Mouse (Mus musculus) heart, postnatal 36 days (tissue): ENCODE data around the gene Cpvl. TPM values are rescaled to one million over a fixed set of nuclear protein-coding genes. Genes with fewer than 3 reads are reported as not detected.

Source experiments
- DNase-seq, 2 experiments: peaks; one replicate each; pipeline ENCODE4 v3.0.0; 2021 to 2022
- intact Hi-C: fragments of 180-260 bp; cut with DNase I; formaldehyde crosslinking; loops from one replicate; pipeline ENCODE4 v1.15.1; 2025
- total RNA-seq, 2 experiments: library from RNA; stranded (reverse); gene quantifications; 2 replicates each; pipeline ENCODE4 v1.2.3; 2021

The Cpvl gene
- not detected for total RNA-seq

DNA sequence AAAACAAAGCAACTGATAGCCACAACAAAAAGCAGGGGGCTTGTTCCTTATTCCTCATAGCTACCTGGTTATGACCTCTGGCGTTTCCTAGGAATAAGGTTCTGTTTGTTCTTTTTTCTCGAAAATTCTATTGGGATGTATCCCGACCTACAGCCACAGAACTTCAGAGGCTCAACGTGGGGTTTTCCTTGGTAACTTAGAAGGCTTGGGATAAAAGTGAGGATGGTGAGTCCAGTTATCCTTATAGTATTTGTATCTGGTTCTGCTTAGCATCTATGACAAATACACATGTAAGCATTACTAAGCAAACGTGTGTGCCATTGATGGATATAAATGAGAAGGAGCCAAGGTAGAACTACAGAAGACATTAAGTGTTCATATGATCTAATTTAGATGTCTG lies at the start of gene Cpvl:
Cpvl (minus strand) TSS at position 101 of the 400 bp plus-strand sequence.
- DNase-seq, result no peak
- intact Hi-C loops, result no loop called here

DNA sequence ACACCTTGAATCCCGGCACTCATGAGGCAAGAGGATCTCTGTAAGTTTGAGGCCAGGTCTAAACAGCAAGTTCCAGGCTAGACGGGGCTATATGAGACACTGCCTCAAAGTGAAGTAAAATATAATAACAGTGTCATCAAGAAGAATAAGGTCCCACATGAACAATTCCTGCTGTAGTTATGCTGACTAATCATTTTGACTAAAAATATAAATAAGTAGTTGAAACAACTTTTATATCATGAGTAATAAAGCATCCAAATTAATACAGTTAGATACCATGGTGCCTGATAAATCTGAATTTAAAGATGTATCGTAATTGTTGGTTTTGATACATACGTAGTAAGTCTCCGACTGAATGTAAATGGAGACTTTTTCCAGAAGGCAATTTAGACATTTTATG lies 45.4 kb upstream of the Cpvl start:
- DNase-seq, result no peak
- intact Hi-C loops, result no loop called here

DNA sequence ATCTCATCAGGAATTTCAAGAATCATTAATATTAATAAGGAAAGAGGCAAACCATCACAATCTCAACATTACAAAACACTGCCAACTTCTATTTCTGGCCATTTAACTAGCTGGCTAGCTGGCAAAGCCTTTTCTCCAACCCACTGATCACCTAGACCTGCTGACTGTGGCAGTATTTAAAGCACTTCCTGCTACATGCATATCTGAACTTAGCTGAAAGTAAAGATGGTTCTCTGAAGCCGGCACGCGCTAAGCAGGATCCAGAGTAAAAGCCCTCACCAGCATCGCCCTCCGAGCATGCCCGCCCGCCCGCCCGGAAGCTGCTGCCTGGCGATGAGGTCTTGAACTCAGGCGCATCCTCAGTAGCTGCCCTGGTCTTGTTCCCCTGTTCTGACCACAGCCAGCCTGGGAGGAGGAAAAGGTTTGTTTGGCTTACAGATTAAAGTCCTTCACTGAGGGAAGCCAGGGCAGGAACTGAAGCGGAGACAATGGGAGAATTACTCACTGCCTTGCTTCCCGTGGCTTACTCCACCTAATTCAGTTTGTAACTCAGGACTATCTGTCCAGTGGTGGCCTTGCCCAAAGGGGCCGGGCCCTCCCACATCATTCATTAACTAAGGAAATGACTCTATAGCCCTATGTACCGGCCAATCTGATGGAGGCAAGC lies 42.8 kb upstream of the Cpvl start:
- DNase-seq, result peak in 1 of 2 experiments; percentile 18
- intact Hi-C loops, result no loop called here

DNA sequence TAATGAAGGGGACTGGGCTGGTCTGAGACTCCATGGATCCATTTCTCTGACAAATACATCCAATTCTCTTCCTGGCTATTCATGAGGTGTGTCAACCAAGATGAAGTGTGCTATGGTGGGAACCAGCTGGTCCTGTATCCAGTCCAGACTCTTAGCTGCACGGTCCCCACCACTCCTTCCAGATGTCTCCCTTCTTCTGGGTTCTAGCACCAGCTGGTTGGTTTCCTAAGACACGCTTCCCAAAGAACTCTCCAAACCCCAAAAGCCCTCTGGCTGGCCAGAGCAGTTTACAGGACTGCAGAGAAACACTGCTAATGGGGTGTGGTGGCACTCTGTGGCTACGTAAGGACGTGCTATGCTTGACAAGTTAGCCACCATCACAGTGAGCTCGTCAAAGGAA lies 40.4 kb upstream of the Cpvl start:
- DNase-seq, result no peak
- intact Hi-C loops, result no loop called here

DNA sequence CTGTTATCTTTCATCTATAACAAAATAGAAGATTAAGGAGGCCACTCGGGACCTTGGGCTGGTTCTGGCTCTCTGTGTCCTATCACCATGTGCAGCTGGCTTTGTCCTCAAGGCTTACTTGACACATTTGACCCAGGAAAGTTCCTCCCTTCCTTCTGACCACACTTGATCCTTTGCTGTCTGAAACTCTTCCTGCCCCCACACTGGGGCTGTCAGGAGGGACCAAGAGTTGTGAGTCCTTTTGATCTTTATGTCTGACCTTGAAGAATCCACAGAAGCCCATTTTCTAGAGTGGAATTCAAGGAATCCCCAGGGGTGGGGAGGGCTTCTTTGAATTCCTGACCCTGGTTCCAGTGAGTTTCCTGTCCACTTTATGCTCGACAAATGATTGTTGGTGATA lies 39.6 kb upstream of the Cpvl start:
- intact Hi-C loops, result no loop called here
- DNase-seq, result no peak

DNA sequence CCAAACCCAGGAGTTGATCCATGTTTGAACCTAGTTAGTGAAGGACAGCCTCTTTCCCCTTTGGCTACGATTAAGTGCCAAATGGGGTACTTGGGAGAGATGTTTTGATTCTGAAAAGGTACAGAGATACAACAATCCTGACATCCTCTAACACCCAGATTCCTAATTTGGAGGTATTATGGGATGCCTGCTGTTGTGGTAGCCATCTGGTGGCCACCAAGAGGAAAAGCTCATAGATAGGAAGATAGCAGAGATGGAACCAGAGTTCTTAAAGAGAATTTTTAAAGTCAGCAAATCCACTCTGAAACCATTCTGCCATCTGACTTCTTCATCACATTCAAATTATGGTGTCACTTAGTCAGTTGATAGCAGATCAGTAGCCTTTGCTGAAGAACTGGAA lies 33.7 kb upstream of the Cpvl start:
- DNase-seq, result no peak
- intact Hi-C loops, result no loop called here

DNA sequence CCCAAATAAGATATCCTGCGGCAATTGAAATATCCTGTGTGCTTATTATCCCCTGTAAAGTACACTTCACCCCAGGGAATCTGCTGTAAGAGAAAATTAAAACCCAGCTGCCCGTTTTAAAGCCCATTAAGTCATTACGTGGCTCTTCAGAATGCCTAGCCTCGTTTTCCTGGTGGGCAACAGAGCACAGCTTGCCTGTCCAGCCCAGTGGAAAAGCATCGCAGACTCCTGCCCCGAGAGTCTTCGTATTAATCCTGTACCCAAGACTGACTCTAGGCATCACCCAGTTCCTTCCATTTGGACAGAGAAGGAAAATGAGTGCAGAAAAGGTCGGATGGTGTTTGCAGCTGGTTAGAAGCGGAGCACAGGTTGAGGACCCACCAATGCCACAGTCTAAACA lies 31.9 kb upstream of the Cpvl start:
- intact Hi-C loops, result no loop called here
- DNase-seq, result no peak

DNA sequence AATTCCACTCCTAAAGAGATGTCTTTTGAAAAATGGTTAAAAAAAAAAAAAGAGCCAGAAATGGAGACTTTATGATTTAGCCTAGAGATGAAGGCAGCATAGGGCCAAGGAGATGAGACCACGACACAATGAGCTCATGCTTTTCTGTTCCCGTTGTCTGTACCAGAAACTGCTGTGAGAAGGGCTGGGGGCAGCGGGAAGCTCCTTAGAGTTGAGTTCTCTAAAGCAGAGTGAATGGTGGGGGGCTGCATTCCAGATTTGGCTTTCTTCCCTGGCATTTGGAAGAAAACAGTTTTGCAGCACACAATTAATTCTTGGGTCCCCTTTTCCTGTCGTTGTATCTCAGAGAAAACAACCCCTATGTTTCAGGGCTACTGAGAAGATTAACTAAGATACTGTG lies 30.8 kb upstream of the Cpvl start:
- no peak for DNase-seq
- intact Hi-C loops, result no loop called here

DNA sequence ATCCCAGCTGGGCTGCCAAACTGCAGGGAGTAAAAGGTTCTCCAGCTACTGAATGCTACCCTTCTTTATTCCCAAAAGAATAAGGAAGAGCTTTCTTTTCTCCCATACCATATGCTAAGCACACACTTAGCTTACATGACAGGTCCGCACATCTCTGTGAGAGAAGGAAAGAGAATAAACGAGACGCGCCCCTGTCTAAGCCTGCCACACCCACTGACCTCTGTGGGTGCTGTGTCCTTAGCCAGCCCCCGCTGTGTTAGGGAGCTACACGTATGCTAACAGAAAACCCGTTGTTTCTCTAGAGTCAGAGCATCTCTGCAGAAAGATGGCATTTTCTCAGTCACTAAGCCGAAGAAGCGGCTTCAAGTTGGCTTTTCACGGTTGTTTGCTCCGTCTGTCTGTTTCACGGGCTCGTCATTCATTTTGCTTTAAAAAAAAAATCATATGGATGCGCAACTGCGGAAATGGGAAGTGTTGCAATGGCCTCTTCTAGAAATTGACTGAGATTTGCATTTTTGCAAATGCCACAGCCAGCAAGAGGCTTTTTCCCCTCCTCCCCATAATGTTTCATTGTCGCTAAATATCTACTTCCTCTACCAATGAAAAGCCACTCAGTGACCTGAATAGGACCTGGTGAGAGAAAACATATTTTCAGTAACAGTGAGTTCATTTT lies 30.1 kb upstream of the Cpvl start:
- intact Hi-C loops, result no loop called here
- no peak for DNase-seq

DNA sequence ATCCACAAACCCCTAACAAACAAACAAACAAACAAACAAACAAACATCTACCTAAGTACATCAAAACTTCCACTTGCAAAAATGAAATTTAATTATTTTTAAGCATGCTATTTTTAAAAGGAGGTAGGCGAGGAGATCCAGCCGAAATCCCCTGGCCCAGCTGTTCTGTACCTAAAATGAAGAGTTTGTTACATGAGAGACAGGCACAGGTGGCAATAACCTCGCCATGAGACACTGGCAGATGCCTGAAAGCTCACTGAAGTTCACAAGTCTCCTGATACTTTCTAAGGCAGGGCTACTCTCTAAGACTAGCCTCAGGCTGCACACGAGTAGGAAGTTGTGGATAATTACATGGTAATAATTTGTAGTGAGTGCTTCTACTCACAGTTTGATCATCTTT lies 26.8 kb upstream of the Cpvl start:
- intact Hi-C loops, result no loop called here

DNA sequence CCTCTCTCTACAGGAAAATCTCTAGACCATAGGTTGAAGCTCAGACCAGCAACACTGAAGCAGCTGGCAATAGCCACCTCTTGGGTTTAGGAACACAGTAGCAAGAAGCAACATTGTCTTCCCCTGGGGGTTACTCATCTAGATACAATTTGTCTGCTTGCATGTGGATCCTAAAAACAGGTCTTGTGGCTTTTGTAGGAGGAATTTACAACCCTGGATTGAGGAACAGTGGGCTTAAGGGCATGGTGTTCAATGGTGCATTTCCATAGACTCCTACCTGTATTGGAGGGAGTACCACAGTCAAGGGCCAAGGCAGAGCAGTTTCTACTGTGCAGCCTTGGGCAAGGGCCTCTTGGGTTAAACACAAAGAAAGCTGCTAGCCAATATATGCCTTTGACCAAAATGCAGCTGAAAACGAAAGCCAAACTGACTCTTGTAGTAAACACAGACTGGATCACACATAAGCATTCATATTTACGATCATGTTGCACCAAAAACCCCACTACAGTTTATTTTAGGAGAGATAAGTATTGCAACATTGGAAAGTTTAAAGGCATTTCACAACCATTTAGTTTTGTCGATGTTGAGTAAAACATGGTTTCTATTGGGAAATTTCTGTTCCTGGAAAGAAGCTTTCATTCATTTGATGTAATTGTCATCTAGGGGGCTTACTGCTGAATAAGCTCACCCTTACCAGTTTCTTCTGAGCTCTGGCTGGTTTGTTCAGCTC lies 17.9 kb upstream of the Cpvl start:
- intact Hi-C loops, result no loop called here
- no peak for DNase-seq

More for the DNA sequence above, 26.8 kb upstream of the Cpvl start:
- no peak for DNase-seq

DNA sequence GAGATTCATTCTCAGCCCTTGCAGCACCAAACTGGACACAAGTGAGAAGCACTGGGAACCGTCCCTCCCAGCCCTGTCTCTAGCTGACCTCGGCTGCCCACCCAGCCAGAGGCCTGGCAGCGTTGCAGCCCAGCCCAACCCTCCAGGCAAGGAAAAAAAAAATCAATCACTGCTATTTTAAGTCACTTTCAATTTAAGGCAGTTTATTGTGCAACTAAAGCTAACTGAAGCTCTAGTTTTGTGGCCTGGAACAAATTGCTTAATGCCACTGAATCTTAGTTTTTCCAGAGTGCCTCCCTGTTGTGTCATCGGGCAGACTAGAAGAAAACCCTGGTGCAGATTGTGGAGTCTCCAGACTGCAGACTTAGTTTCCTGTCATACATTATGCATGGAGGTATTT lies 17.0 kb upstream of the Cpvl start:
- intact Hi-C loops, result no loop called here

DNA sequence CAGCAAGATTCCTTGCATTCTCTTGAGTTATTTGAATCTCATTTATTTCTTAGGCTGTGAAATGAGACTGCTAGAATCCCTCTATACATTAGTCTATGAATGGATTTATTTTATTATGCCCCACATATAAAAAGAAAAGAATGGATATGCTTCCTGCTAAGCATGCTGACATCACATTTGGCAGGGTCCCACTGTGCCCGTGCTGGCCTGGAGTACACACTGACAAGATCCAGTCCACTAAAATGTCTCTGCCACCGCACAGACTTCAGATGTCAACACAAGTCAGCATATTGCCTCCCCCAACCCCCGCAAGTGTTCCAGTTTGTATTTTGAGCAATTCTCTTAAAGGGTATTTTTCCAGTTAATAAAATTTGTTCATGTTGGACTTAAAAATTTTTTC lies 13.9 kb upstream of the Cpvl start:
- no peak for DNase-seq
- intact Hi-C loops, result no loop called here

More for the DNA sequence above, 17.0 kb upstream of the Cpvl start:
- DNase-seq, result no peak

DNA sequence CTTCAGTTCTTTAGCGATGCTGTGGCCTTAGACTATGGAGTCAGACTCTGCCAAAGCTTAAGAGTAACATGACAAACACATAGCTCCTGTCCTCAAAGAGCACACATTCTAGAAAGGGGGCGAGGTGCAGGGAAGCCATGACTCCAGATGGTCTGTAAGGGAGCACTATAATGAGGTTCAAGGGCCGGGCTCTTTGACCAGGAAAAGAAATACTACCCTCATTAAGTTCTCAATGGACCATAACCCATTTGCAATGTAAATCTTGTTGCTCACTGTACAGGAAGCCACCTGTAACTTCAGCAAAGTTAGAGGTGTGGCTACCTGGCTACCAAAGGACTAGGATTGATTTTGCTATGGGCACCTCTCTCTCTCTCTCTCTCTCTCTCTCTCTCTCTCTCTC lies 8.8 kb upstream of the Cpvl start:
- intact Hi-C loops, result no loop called here
- DNase-seq, result no peak

DNA sequence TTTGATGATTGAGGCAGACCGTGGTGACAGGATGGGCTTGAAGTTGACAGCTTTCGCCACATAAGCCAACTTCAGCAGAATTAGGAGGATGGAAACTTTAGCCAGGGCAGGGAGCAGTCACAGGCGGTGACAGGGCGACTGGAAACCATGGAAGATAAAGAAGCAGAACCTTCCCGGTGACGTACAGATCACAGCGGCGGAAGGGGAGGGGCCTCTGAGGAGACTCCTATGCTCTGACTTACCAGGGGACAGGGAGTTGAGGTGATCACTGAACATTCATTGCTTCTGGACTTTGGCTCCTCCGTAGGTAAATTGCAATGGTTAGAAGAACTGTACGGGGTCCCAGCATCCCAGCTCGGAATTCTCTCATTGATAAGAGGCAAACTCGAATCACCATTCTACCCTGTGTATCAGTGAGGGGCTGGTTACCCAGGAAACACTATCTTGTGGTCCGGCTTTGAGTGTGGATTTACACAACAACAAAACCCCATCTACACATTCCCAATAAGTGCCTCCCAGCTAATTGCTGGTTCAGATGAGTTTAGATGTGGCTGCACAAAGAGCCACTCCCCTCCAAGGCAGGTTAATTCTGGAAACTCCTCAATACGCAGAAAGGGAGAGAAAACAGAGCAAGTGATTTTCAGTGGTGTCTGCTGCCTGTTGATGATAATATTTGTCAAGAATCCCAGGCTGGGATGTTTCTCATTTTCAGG lies 8.0 kb upstream of the Cpvl start:
- DNase-seq, result no peak
- intact Hi-C loops, result no loop called here

DNA sequence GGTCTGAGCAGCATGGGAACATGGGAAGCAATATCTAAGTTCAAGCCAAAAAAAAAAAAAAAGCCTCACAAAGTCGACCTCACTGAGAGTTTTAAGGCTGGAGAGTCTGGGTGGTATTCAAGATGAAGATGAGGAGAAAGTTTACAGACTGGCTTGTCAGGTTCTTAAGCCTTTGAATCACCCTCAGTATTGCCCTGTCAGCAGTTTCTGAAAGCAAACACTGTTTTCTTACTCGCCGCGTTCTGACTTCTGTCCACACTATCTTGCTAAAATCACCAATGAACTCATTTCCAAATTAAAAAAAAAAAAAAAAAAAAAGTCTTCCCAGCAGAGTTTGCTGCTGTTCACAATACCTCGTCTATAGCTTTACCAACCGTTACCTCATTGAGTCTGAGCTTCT lies 5.3 kb upstream of the Cpvl start:
- intact Hi-C loops, result no loop called here
- DNase-seq, result no peak

DNA sequence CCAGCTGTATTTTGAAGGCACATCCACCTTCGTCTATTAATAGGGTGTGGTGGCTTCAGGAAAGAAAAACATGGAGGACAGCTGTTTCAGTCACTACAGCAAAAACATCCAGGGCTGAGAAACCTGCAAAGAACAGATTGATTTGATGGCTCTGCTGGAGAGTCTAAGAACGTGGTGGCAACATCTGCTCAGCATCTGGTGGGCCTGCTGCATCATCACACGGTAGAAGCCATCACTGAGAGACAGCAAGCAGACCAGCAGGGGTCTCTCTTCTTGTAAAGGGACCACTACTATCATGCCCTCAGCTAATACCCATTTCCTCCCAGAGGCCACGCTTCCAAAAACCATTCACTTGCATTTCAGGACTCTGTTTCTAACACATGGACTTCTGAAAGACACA lies 4.1 kb upstream of the Cpvl start:
- no peak for DNase-seq
- intact Hi-C loops, result no loop called here

DNA sequence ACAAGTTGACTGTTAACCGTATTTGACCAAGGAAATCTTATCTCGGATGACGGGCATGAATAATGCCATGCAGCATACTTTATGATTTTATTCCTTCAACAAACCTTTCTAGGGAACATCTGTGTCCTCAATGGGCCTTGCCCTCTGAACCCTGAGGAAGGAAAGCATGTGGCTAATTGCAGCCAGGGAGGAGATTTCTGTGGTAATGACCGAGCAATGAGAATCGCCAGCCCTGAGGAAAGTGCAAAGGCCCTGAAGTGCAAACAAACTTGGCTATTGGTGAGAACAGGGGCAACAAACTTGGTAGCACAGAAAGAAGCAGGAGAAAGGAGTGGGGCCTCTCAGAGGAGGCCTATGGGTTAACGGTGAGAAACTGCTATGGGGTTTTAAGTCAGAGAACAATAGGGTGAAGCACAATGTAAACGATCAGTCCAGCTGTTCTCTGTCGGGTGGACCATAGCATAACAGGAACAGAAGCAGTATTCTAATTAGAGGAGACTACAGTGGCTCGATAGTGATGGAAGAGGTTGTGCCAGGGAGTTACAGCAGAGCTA lies 3.7 kb upstream of the Cpvl start:
- intact Hi-C loops, result no loop called here
- DNase-seq, result no peak

DNA sequence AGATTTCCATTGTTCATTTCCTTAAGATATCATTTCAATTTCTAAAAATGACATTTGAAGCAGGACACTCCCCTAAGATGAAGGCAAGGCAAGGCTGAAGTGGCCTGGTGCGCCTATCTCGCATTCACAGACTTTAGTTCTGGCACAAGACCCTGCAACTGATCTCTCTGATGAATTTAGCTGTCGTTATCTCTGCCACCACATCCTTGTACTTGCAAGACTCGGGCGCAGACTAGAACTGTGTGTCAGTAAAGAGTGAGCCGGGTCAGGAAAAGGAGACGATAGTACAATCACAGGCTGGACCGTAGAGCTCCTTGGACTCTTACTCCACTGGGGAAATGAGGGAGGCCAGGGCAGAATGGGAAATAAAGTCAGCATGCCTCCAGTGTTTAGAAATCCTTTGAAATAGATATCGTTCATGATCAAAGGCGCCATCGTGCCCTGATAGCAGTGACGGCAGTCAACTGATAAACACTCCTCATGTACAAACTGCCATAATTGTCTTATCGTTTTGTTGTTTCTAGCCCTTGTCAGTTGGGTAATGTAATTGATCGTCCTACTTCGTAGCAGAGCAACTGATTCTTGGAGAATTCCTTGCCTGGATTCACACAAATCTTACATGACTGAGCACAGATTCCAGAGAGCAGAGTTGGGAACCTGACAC lies 2.5 kb upstream of the Cpvl start:
- intact Hi-C loops, result no loop called here
- DNase-seq, result no peak

DNA sequence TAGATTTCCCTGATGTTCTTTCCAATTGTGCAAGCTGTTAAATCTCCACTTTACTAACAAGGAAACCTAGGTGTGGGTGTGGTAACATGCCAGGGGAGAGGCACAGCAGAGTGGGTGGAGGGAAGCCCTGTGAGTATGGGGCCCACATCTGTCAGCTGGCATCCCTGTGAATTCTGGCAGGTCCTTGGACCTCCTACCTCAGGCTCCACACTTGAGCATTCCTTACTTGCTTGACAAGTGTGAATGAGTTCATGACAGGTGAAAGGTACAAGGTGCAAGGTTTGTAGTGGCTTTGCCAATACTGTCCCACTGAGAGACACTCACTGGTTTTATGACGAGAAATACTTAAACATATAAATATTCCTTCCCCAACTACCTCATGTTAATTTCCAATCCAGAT lies 4.4 kb downstream of the Cpvl start:
- no peak for DNase-seq
- intact Hi-C loops, result loop anchor here (5.0 kb wide), 1 partner anchor 253 kb away; no protein-coding TSS in a partner anchor
